Mouse (Mus musculus): ENCODE data around the gene Itpkc.

- no peak for TF ChIP-seq CTCF (IDR thresholded peaks at IDR 0.05; ENCODE audit: low read depth)
- no peak for TF ChIP-seq EP300 (optimal IDR thresholded peaks at IDR 0.05)
These were observed 61.6 kb downstream of the Itpkc start, which contains the start of gene Egln2 for GRCm38 (mm10) chr7:27166614-27167474.
